Mouse (Mus musculus) heart, adult 10 weeks (tissue): ENCODE measurements around the gene Gps1. TPM values are rescaled to one million over a fixed set of nuclear protein-coding genes. Genes with fewer than 3 reads are reported as not detected.

Experiments
- polyA plus RNA-seq: library from polyadenylated mRNA; stranded (reverse); fragments of 350-450 nt; fragmentation: Illumina TruSeq; extraction: RNeasy Lipid Tissue Mini Kit (QIAGEN cat#74804); gene quantifications from one replicate; pipeline ENCODE4 v1.2.3, GENCODE M21; 2014; ENCODE audit warnings: low read depth, low replicate concordance

Gene Gps1
- 66.7 TPM for polyA plus RNA-seq

GRCm38 (mm10) chr11:120784064-120784791 lies at the start of gene Gps1, which contains the start of gene Rfng:
Gene Gps1 (plus strand): TSS chr11:120784272.
Gene Rfng (minus strand): TSS chr11:120784207.

GRCm38 (mm10) chr11:120762672-120763041 lies 21.4 kb upstream of the Gps1 start, which contains the start of gene Hmga1b:
Gene Hmga1b (plus strand): TSS chr11:120762794.

GRCm38 (mm10) chr11:120795756-120796613 lies 11.9 kb downstream of the Gps1 start, which contains the start of gene Dus1l:
Gene Dus1l (minus strand): TSS chr11:120796403.

GRCm38 (mm10) chr11:120823956-120824786 lies 40.1 kb downstream of the Gps1 start, which contains the start of gene Fasn:
Gene Fasn (minus strand): TSS chr11:120824547.

Other genes starting within 250 kb of the Gps1 start
- 64.9 TPM for gene Mcrip1, start 234.5 kb upstream of the Gps1 start, polyA plus RNA-seq
- gene Ppp1r27, start 233.1 kb upstream of the Gps1 start, polyA plus RNA-seq, result not detected
- gene P4hb, start 211.0 kb upstream of the Gps1 start, polyA plus RNA-seq, result 176 TPM
- gene Arhgdia, start 202.6 kb upstream of the Gps1 start, polyA plus RNA-seq, result 159 TPM
- 25.3 TPM for gene Alyref, start 185.9 kb upstream of the Gps1 start, polyA plus RNA-seq
- 53.2 TPM for gene Anapc11, start 185.9 kb upstream of the Gps1 start, polyA plus RNA-seq
- gene Npb, start 175.8 kb upstream of the Gps1 start, polyA plus RNA-seq, result not detected
- 72.2 TPM for gene Pcyt2, start 166.3 kb upstream of the Gps1 start, polyA plus RNA-seq
- gene Sirt7, start 159.0 kb upstream of the Gps1 start, polyA plus RNA-seq, result 16.4 TPM
- 42.4 TPM for gene Mafg, start 150.7 kb upstream of the Gps1 start, polyA plus RNA-seq
- 2.0 TPM for gene Pycr1, start 140.5 kb upstream of the Gps1 start, polyA plus RNA-seq
- 61.7 TPM for gene Myadml2, start 136.1 kb upstream of the Gps1 start, polyA plus RNA-seq
- gene Notum, start 123.1 kb upstream of the Gps1 start, polyA plus RNA-seq, result not detected
- gene Aspscr1, start 111.3 kb upstream of the Gps1 start, polyA plus RNA-seq, result 39.2 TPM
- 53.4 TPM for gene Cenpx, start 70.5 kb upstream of the Gps1 start, polyA plus RNA-seq
- gene Lrrc45, start 70.3 kb upstream of the Gps1 start, polyA plus RNA-seq, result 12.1 TPM
- gene Rac3, start 62.8 kb upstream of the Gps1 start, polyA plus RNA-seq, result 4.0 TPM
- 23.6 TPM for gene Dcxr, start 57.0 kb upstream of the Gps1 start, polyA plus RNA-seq
- 30.3 TPM for gene Cbr2, start 52.2 kb upstream of the Gps1 start, polyA plus RNA-seq
- gene Hmga1b, start 21.5 kb upstream of the Gps1 start, polyA plus RNA-seq, result 3.6 TPM
- gene Rfng, start 65 bp upstream of the Gps1 start, polyA plus RNA-seq, result 18.9 TPM
- gene Dus1l, start 12.1 kb downstream of the Gps1 start, polyA plus RNA-seq, result 27.0 TPM
- gene Fasn, start 40.3 kb downstream of the Gps1 start, polyA plus RNA-seq, result 30.7 TPM
- gene Ccdc57, start 148.6 kb downstream of the Gps1 start, polyA plus RNA-seq, result 1.6 TPM
- 1.8 TPM for gene Slc16a3, start 164.2 kb downstream of the Gps1 start, polyA plus RNA-seq
- gene Csnk1d, start 207.1 kb downstream of the Gps1 start, polyA plus RNA-seq, result 49.3 TPM